Mouse (Mus musculus) CH12.LX (cell line): ENCODE measurements around the gene Elovl5. TPM values are rescaled to one million over a fixed set of nuclear protein-coding genes. Genes with fewer than 3 reads are reported as not detected.

Experiments
- DNase-seq: peaks from one replicate; pipeline ENCODE4 v3.0.0-alpha.2; 2013; ENCODE audit errors: extremely low read depth
- H3K27ac ChIP-seq: 2 replicates; pipeline ENCODE4 v1.5.1; 2012; ENCODE audit warnings: low read depth, mild to moderate bottlenecking, control low read depth, moderate library complexity; ENCODE audit not compliant: insufficient read depth
- H3K27me3 ChIP-seq: replicated peaks from 2 replicates; pipeline ENCODE3; 2012; ENCODE audit warnings: inconsistent platforms
- H3K36me3 ChIP-seq, 2 experiments: replicated peaks in 1 of 2; 2 replicates each; pipeline versions ENCODE3 to v1.6.1; 2012; ENCODE audit warnings: inconsistent platforms in 1 of 2, low read length in 1 of 2, mild to moderate bottlenecking in 1 of 2, mixed read lengths in 1 of 2, moderate library complexity in 1 of 2; ENCODE audit not compliant: control insufficient read depth in 1 of 2, insufficient read depth in 1 of 2
- H3K4me1 ChIP-seq, 2 experiments: 2 replicates each; pipeline ENCODE4 v1.6.1; 2012; ENCODE audit warnings: inconsistent platforms in 1 of 2, moderate library complexity in 1 of 2; ENCODE audit not compliant: insufficient read depth in 2 of 2, control insufficient read depth in 1 of 2
- H3K4me2 ChIP-seq: 2 replicates; pipeline ENCODE4 v1.6.1; 2012; ENCODE audit warnings: low read depth, mild to moderate bottlenecking, control low read depth; ENCODE audit not compliant: poor library complexity, insufficient read depth, severe bottlenecking
- H3K4me3 ChIP-seq, 3 experiments: fragments of 150-350 bp in 1 of 3; sonication (generic) in 1 of 3; replicated peaks in 1 of 3; 2 replicates each; pipeline versions ENCODE3 to v1.5.1; 2011 to 2012; ENCODE audit warnings: low read depth in 2 of 3, low read length in 2 of 3, mild to moderate bottlenecking in 2 of 3, moderate library complexity in 2 of 3, control low read depth in 1 of 3, improper control_type of control experiment in 1 of 3, inconsistent platforms in 1 of 3, mixed read lengths in 1 of 3; ENCODE audit not compliant: poor library complexity in 1 of 3
- H3K79me2 ChIP-seq: replicated peaks from 2 replicates; pipeline ENCODE4 v1.6.1; 2012; ENCODE audit warnings: mild to moderate bottlenecking, moderate library complexity; ENCODE audit not compliant: control insufficient read depth, poor library complexity, insufficient read depth, severe bottlenecking; ENCODE audit errors: extremely low read depth
- H3K9ac ChIP-seq: 2 replicates; pipeline ENCODE4 v1.6.1; 2012; ENCODE audit warnings: low read depth, mild to moderate bottlenecking, control low read depth, moderate library complexity; ENCODE audit not compliant: insufficient read depth
- H3K9me3 ChIP-seq: replicated peaks from 2 replicates; pipeline ENCODE3; 2012; ENCODE audit warnings: low read length, inconsistent platforms, mixed read lengths
- CHD1 ChIP-seq: IDR thresholded peaks from 2 replicates; pipeline ENCODE4 v1.6.1; 2012; ENCODE audit warnings: low read depth, low read length, improper control_type of control experiment, inconsistent platforms
- CHD2 ChIP-seq: IDR thresholded peaks from 2 replicates; pipeline ENCODE4 v1.6.1; 2011; ENCODE audit warnings: low read length, improper control_type of control experiment
- ELF1 ChIP-seq: IDR thresholded peaks from 2 replicates; pipeline ENCODE4 v1.6.1; 2014; ENCODE audit warnings: low read depth, mild to moderate bottlenecking, inconsistent platforms, low read length, improper control_type of control experiment
- JUN ChIP-seq: IDR thresholded peaks from 2 replicates; pipeline ENCODE4 v1.6.1; 2011; ENCODE audit warnings: low read depth, mild to moderate bottlenecking, low read length, improper control_type of control experiment, moderate library complexity; ENCODE audit not compliant: insufficient read depth
- MEF2A ChIP-seq: IDR thresholded peaks from 2 replicates; pipeline ENCODE4 v1.6.1; 2014; ENCODE audit warnings: low read depth, mild to moderate bottlenecking, inconsistent platforms, low read length, improper control_type of control experiment, borderline replicate concordance
- MYC ChIP-seq: IDR thresholded peaks from 2 replicates; pipeline ENCODE4 v1.6.1; 2011; ENCODE audit warnings: low read depth, mild to moderate bottlenecking, improper control_type of control experiment, low read length
- NELFE ChIP-seq: IDR thresholded peaks from 2 replicates; pipeline ENCODE4 v1.6.1; 2011; ENCODE audit warnings: low read depth, low read length, improper control_type of control experiment
- NRF1 ChIP-seq: IDR thresholded peaks from 2 replicates; pipeline ENCODE4 v1.6.1; 2014; ENCODE audit warnings: low read depth, mild to moderate bottlenecking, inconsistent platforms, low read length, improper control_type of control experiment, moderate library complexity
- POLR2A ChIP-seq: IDR thresholded peaks from 2 replicates; pipeline ENCODE4 v1.6.1; 2011; ENCODE audit warnings: low read depth, mild to moderate bottlenecking, improper control_type of control experiment, low read length
- POLR2AphosphoS2 ChIP-seq: IDR thresholded peaks from 2 replicates; pipeline ENCODE4 v1.6.1; 2011; ENCODE audit warnings: low read depth, low read length, improper control_type of control experiment
- RAD21 ChIP-seq: IDR thresholded peaks from 2 replicates; pipeline ENCODE4 v1.6.1; 2011; ENCODE audit warnings: low read depth, mild to moderate bottlenecking, low read length, improper control_type of control experiment, moderate library complexity
- RCOR1 ChIP-seq: conservative IDR thresholded peaks from 2 replicates; pipeline ENCODE4 v1.6.1; 2012; ENCODE audit warnings: low read depth, mild to moderate bottlenecking, inconsistent platforms, low read length, improper control_type of control experiment
- SIN3A ChIP-seq: IDR thresholded peaks from 2 replicates; pipeline ENCODE4 v1.6.1; 2012; ENCODE audit warnings: low read length, improper control_type of control experiment, inconsistent platforms
- UBTF ChIP-seq: IDR thresholded peaks from 2 replicates; pipeline ENCODE4 v1.6.1; 2012; ENCODE audit warnings: low read depth, mild to moderate bottlenecking, inconsistent platforms, low read length, improper control_type of control experiment, moderate library complexity
- USF1 ChIP-seq: IDR thresholded peaks from 2 replicates; pipeline ENCODE4 v1.6.1; 2014; ENCODE audit warnings: low read depth, mild to moderate bottlenecking, inconsistent platforms, low read length, improper control_type of control experiment
- USF2 ChIP-seq: conservative IDR thresholded peaks from 2 replicates; pipeline ENCODE4 v1.6.1; 2011; ENCODE audit warnings: low read depth, low read length, improper control_type of control experiment
- ZMIZ1 ChIP-seq: IDR thresholded peaks from 2 replicates; pipeline ENCODE4 v1.6.1; 2012; ENCODE audit warnings: low read depth, mild to moderate bottlenecking, inconsistent platforms, low read length, improper control_type of control experiment
- ZNF384 ChIP-seq: IDR thresholded peaks from 2 replicates; pipeline ENCODE4 v1.6.1; 2012; ENCODE audit warnings: low read depth, low read length, improper control_type of control experiment, inconsistent platforms
- dilution Hi-C: fragments of 300-500 bp; cut with MboI; formaldehyde crosslinking; loops from 2 replicates; pipeline ENCODE4 v1.14.3; 2020; ENCODE audit warnings: low sequenced_read_pairs; ENCODE audit not compliant: extremely low pct_unique_long_range_greater_than_20kb, extremely low pct_ligation_motif_present
- in situ Hi-C: fragments of 300-500 bp; cut with MboI; formaldehyde crosslinking; loops from 3 replicates; pipeline ENCODE4 v1.14.3; 2019; ENCODE audit warnings: low sequenced_read_pairs, low pct_ligation_motif_present, low pct_unique_long_range_greater_than_20kb, mixed read lengths
- polyA plus RNA-seq: library from polyadenylated mRNA; unstranded; fragments of >175 nt; gene quantifications from 2 replicates; pipeline ENCODE4 v1.2.1, GENCODE M21; 2012; ENCODE audit warnings: low read depth; ENCODE audit not compliant: insufficient read length
- total RNA-seq, 2 experiments: library from RNA; depleted of rRNA; stranded (reverse); fragments of 300-350 nt in 1 of 2; fragments of >200 nt in 1 of 2; gene quantifications; 2 replicates each; pipeline ENCODE4 v1.2.3; 2012 to 2014

The Elovl5 gene
- total and polyA plus RNA-seq, 3 experiments = 44.0 to 122 (median 63.0) TPM

DNA sequence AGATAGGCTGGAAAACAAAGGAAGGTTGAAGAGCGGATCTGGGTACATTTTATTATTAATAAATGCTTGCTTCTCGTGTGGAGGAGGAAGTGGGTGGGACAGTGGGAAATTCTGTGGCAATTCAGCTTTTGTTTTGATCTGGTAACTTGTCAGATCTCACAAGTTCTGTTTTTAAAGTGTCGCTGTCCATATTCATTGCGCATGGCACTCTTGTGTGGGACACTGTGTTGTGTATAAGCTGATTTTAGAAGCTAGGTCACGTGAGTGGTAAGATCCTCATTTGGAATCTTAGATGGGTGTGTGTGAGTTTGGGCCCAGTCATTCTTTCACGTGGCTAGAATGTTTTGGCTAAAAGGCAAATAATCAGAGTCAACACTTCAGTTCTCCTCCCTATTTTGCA, 44.2 kb downstream of the Elovl5 start:
- peaks cover 30 to 87% of the 10 kb centered on the region in 2 experiments for H3K36me3 ChIP-seq
- peaks cover 0 to 8% of the 10 kb centered on the region in 2 experiments; a peak in 1 of 4 replicates for H3K4me1 ChIP-seq
- no peak for DNase-seq
- H3K9me3 ChIP-seq = no peaks in the 10 kb centered on the region
- in situ Hi-C loops (no loop called here), dilution Hi-C loops (no loop called here)
- no peak for TF ChIP-seq ZNF384
- no peak overlapping the region for H3K27ac ChIP-seq
- no peak overlapping the region for H3K4me2 ChIP-seq
- no peak overlapping the region for H3K9ac ChIP-seq
- no peaks in the 10 kb centered on the region for H3K79me2 ChIP-seq
- H3K27me3 ChIP-seq = no peaks in the 10 kb centered on the region
- H3K4me3 ChIP-seq = no peak overlapping the region

DNA sequence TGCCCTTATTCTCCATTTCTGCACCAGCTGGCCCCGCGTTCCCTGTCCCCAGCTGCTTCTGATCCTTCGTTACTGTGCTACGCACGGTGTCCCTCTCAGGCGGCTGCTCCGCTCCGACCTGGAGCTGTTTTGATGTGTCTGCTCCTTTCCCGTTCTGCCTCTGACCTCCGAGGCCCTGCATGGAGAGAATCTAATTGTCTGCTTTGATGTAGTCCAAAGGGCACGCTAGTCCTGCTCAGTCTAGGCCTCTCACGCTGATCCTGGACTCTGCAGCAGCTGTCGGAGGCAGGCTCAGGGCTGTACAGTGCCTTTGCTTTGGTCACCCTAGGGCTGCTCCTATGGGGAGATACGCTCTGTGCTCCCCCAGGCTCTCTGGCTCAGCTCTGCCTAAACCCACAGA, 46.9 kb downstream of the Elovl5 start:
- H3K79me2 ChIP-seq = 0 out of 2 replicates have a peak, but pooled peaks cover 2% of the 10 kb centered on the region
- H3K4me1 ChIP-seq = peaks cover 0 to 3% of the 10 kb centered on the region in 2 experiments; a peak in 1 of 4 replicates
- no peak overlapping the region for H3K4me2 ChIP-seq
- H3K36me3 ChIP-seq = peaks cover 25 to 87% of the 10 kb centered on the region in 2 experiments
- dilution Hi-C loops = no loop called here
- H3K9ac ChIP-seq = no peak overlapping the region
- H3K27me3 ChIP-seq = no peaks in the 10 kb centered on the region
- TF ChIP-seq MYC (no peak), NELFE (no peak), USF1 (no peak), JUN (no peak), RAD21 (no peak), SIN3A (no peak), POLR2A (no peak), NRF1 (no peak), RCOR1 (no peak), UBTF (no peak), CHD2 (no peak), USF2 (no peak), MEF2A (no peak), ELF1 (no peak), POLR2AphosphoS2 (no peak), CHD1 (no peak), ZMIZ1 (no peak)
- no peak overlapping the region for H3K27ac ChIP-seq
- no peaks in the 10 kb centered on the region for H3K9me3 ChIP-seq
- DNase-seq = no peak
- H3K4me3 ChIP-seq = no peak overlapping the region
- in situ Hi-C loops = no loop called here
